Mouse (Mus musculus): ENCODE results near the gene Serpinb6a. TPM values are rescaled to one million over a fixed set of nuclear protein-coding genes. Genes with fewer than 3 reads are reported as not detected.

The Serpinb6a gene
- 19.9 and 22.5 TPM in 2 replicates for total RNA-seq (2012; rRNA removed)
- total RNA-seq (2014; rRNA removed): 5.8 and 6.5 TPM in 2 replicates
- polyA plus RNA-seq (2012; ENCODE audit: insufficient read length, low read depth): 4.4 and 5.4 TPM in 2 replicates

DNA sequence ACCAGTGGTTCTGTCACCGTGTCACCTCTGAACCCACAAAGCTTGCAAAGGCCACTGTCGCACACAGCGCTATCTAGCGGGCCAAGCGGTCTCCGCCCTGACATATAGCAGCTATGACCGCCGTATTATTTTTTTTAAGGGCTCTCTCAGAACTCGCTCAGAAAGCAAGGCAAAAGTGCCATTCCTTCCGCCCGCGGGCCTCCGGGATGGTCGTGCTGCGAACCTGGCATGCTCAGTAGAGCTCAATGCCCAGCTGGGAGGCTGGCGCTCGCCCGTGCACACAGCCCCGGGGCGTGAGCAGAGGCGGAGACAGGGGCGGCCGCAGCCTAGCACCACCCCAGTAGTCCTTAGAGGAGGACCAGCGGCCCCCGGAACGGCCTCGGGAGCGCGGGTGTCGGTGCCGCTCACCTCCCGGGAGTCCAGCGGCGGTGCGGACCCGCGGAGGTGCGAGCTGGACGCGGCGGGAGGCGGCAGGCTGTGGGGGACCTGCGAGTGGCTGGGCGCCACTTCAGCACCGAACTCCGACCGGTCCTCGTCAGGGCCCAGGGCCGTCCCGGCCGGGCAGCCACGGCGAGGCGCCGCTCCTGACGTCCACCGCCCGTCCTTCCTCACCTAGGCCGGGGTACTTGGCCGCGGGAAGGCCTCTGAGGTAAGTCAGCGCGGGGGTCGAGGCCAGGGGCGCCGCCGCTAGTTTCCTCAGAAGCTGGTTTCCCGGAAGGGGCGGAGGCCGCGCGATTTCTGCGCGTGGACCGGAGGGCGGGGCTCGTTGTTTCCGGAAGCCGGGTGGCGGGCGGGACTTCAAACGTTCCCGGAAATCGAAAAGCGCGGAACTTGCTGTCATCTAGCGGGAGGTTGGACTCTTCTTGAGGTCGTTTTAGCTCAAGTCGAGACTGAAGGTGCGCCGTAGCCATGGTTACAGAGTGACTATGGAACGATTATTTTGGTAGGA is at the start of gene Serpinb6a, which contains the start of gene Ripk1:
TSS of gene Serpinb6a (minus strand) at position 737 of the 949 bp plus-strand sequence.
TSS of gene Ripk1 (plus strand) at position 306 of the 949 bp plus-strand sequence.
- peaks cover 7% of the 10 kb centered on the region; the same call in 1 of the 2 replicates for H3K79me2 ChIP-seq (replicated peaks; ENCODE audit: control insufficient read depth, extremely low read depth, insufficient read depth, poor library complexity, severe bottlenecking)
- peak within 1 kb of the TSS; percentile 87 to 99 (median 97) for H3K4me3 ChIP-seq (replicated peaks in 1 of 3; ENCODE audit: low read depth in 2 of 3, low read length in 2 of 3, poor library complexity in 1 of 3)
- peak within 1 kb of the TSS; percentile 91 for H3K9ac ChIP-seq (ENCODE audit: insufficient read depth, low read depth)
- dilution Hi-C loops (cut with MboI; ENCODE audit: extremely low pct_ligation_motif_present, extremely low pct_unique_long_range_greater_than_20kb, low sequenced_read_pairs) (no loop called here), in situ Hi-C loops (cut with MboI; ENCODE audit: low pct_ligation_motif_present, low pct_unique_long_range_greater_than_20kb, low sequenced_read_pairs) (loop anchor here (5.0 kb wide), 1 partner anchor 40 kb away; the partner anchor contains the start of gene Nqo2)
- H3K27ac ChIP-seq (ENCODE audit: insufficient read depth, low read depth): peak within 1 kb of the TSS; percentile 78
- peaks cover 0 to 27% of the 10 kb centered on the region in 2 experiments; a peak in 2 of 4 replicates for H3K4me1 ChIP-seq (ENCODE audit: control insufficient read depth in 1 of 2, insufficient read depth in 2 of 2)
- no peaks in the 10 kb centered on the region for H3K27me3 ChIP-seq (replicated peaks)
- H3K4me2 ChIP-seq (ENCODE audit: insufficient read depth, low read depth, poor library complexity, severe bottlenecking): peak within 1 kb of the TSS; percentile 94
- H3K36me3 ChIP-seq (replicated peaks in 1 of 2; ENCODE audit: control insufficient read depth in 1 of 2, insufficient read depth in 1 of 2, low read length in 1 of 2): peaks cover 0 to 10% of the 10 kb centered on the region in 2 experiments
- H3K9me3 ChIP-seq (replicated peaks; ENCODE audit: low read length): no peaks in the 10 kb centered on the region
- DNase-seq (ENCODE audit: extremely low read depth): peak; percentile 91
- TF ChIP-seq MEF2A (IDR thresholded peaks at IDR 0.05; ENCODE audit: borderline replicate concordance, low read depth, low read length): no peak
- peak; percentile 89 for TF ChIP-seq MXI1 (IDR thresholded peaks at IDR 0.05; ENCODE audit: low read depth, low read length)
- TF ChIP-seq POLR2AphosphoS2 (IDR thresholded peaks at IDR 0.05; ENCODE audit: low read depth, low read length): peak; percentile 74; the same call in 1 of the 2 replicates
- peak; percentile 81 for TF ChIP-seq NELFE (IDR thresholded peaks at IDR 0.05; ENCODE audit: low read depth, low read length)
- TF ChIP-seq NRF1 (IDR thresholded peaks at IDR 0.05; ENCODE audit: low read depth, low read length): peak; percentile 64
- no peak for TF ChIP-seq JUN (IDR thresholded peaks at IDR 0.05; ENCODE audit: insufficient read depth, low read depth, low read length)
- 0 out of 2 replicates have a peak, but pooled peaks have one; percentile 57 for TF ChIP-seq RCOR1 (conservative IDR thresholded peaks at IDR 0.05; ENCODE audit: low read depth, low read length)
- TF ChIP-seq MYC (IDR thresholded peaks at IDR 0.05; ENCODE audit: low read depth, low read length): 0 out of 2 replicates have a peak, but pooled peaks have one; percentile 59
- peak; percentile 99 for TF ChIP-seq ELF1 (IDR thresholded peaks at IDR 0.05; ENCODE audit: low read depth, low read length)
- no peak for TF ChIP-seq MAFK (IDR thresholded peaks at IDR 0.05; ENCODE audit: insufficient replicate concordance, low read length)
- TF ChIP-seq UBTF (IDR thresholded peaks at IDR 0.05; ENCODE audit: low read depth, low read length): peak; percentile 79; the same call in 1 of the 2 replicates
- peak; percentile 73; the same call in 1 of the 2 replicates for TF ChIP-seq MAX (IDR thresholded peaks at IDR 0.05; ENCODE audit: low read length)
- TF ChIP-seq TCF12 (IDR thresholded peaks at IDR 0.05; ENCODE audit: low read depth, low read length): peak; percentile 35
- peak; percentile 24; the same call in 1 of the 2 replicates for TF ChIP-seq ZNF384 (IDR thresholded peaks at IDR 0.05; ENCODE audit: low read depth, low read length)
- TF ChIP-seq PAX5 (IDR thresholded peaks at IDR 0.05; ENCODE audit: low read length): no peak
- peak in 1 of 2 experiments; percentile 52; a peak in 2 of 4 replicates for TF ChIP-seq CTCF (conservative IDR thresholded peaks at IDR 0.05 in 1 of 2, IDR thresholded peaks at IDR 0.05 in 1 of 2; ENCODE audit: low read depth in 2 of 2, low read length in 2 of 2)
- TF ChIP-seq ZMIZ1 (IDR thresholded peaks at IDR 0.05; ENCODE audit: low read depth, low read length): peak; percentile 63; the same call in 1 of the 2 replicates
- no peak for TF ChIP-seq GABPA (IDR thresholded peaks at IDR 0.05; ENCODE audit: insufficient replicate concordance, low read depth, low read length)
- no peak for TF ChIP-seq RAD21 (IDR thresholded peaks at IDR 0.05; ENCODE audit: low read depth, low read length)
- TF ChIP-seq MAZ (IDR thresholded peaks at IDR 0.05; ENCODE audit: low read depth, low read length): peak; percentile 77
- no peak for TF ChIP-seq ETS1 (conservative IDR thresholded peaks at IDR 0.05; ENCODE audit: low read depth, low read length)
- peak; percentile 45; the same call in 1 of the 2 replicates for TF ChIP-seq KAT2A (IDR thresholded peaks at IDR 0.05; ENCODE audit: insufficient replicate concordance, low read length)
- TF ChIP-seq CHD2 (IDR thresholded peaks at IDR 0.05; ENCODE audit: low read length): 0 out of 2 replicates have a peak, but pooled peaks have one; percentile 28
- peak; percentile 88 for TF ChIP-seq BHLHE40 (IDR thresholded peaks at IDR 0.05; ENCODE audit: low read depth, low read length)
- peak; percentile 98 for TF ChIP-seq SIN3A (IDR thresholded peaks at IDR 0.05; ENCODE audit: low read length)
- TF ChIP-seq USF1 (IDR thresholded peaks at IDR 0.05; ENCODE audit: low read depth, low read length): no peak
- peak; percentile 32; the same call in 1 of the 2 replicates for TF ChIP-seq IRF4 (IDR thresholded peaks at IDR 0.05; ENCODE audit: low read depth, low read length)
- no peak for TF ChIP-seq ZC3H11A (IDR thresholded peaks at IDR 0.05; ENCODE audit: low read depth, low read length)
- TF ChIP-seq POLR2A (IDR thresholded peaks at IDR 0.05; ENCODE audit: low read depth, low read length): peak; percentile 68
- no peak for TF ChIP-seq EP300 (IDR thresholded peaks at IDR 0.05; ENCODE audit: low read length)
- TF ChIP-seq HCFC1 (IDR thresholded peaks at IDR 0.05; ENCODE audit: low read depth, low read length): peak; percentile 80
- no peak for TF ChIP-seq JUND (conservative IDR thresholded peaks at IDR 0.05; ENCODE audit: low read depth, low read length)
- TF ChIP-seq TBP (conservative IDR thresholded peaks at IDR 0.05; ENCODE audit: low read depth, low read length): peak; percentile 60; the same call in 1 of the 2 replicates
- no peak for TF ChIP-seq SMC3 (IDR thresholded peaks at IDR 0.05; ENCODE audit: low read depth, low read length)
- TF ChIP-seq CHD1 (IDR thresholded peaks at IDR 0.05; ENCODE audit: low read depth, low read length): no peak
- TF ChIP-seq USF2 (conservative IDR thresholded peaks at IDR 0.05; ENCODE audit: low read depth, low read length): no peak
